Mouse (Mus musculus): ENCODE measurements at regions not wholly inside any gene's neighbourhood (a gene's known extent, or its start where the extent isn't known, plus 50 kb on each side); places are given as distances from the start of the nearest gene placed in this dataset.

DNA sequence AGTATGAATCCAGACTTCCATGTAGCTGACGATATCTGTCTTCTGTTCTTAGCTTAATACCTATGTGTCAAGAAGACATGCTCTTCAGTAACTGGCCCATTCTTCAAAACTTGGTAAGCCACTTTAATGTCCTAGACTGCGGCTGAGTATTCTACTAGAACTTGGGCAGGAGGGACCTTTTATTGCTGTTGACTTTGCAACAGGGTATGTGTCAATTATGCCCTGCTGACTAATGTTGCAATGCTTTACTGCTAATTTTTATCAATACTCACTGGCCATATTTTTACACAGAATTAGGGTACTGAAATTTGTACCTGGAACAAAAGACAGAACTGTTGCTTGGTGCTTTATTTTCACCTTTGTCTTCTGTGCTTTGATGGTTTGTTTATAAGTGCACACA is 746.9 kb downstream of the Ppargc1a start:
- DNase-seq (ENCODE audit: extremely low spot score, low spot score): no peak

DNA sequence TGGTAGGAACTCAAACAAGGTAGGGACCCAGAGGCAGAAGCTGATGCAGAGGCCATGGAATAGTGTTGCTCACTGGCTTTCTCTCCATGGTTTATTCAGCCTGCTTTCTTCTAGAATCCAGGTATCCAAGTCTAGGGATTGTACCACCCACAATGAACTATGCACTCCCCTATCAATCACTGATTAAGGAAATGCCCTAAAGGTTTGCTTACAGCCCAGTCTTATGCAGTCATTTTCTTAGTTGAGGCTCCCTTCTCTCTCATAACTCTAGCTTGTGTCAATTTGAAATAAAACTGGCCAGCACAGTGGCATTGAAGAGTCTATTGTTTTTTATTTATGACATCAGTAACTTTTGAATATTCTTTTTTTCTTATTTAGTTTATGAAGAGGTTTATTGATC is 747.6 kb downstream of the Ppargc1a start:
- DNase-seq (ENCODE audit: extremely low spot score, low spot score): no peak

DNA sequence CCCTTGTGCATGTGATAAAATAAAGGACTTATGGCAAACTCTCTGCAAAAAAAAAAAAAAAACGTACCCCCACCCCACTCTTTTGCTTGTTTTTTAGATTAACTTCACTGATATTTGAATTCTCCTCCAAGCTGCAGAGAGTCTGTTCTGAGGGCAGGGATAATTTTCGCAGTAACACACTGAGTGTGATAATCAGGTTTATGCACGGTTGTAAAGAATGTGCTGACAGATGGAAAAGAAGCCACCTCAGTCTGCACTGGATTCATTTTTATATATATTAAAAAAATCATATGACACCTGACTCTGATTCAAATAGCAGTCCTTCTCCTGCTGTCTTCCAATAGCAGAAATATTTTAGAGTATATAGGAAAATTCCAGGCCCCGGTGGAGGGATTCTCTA is 736.5 kb upstream of the Adgra3 start:
- DNase-seq (ENCODE audit: extremely low spot score, low spot score): no peak

DNA sequence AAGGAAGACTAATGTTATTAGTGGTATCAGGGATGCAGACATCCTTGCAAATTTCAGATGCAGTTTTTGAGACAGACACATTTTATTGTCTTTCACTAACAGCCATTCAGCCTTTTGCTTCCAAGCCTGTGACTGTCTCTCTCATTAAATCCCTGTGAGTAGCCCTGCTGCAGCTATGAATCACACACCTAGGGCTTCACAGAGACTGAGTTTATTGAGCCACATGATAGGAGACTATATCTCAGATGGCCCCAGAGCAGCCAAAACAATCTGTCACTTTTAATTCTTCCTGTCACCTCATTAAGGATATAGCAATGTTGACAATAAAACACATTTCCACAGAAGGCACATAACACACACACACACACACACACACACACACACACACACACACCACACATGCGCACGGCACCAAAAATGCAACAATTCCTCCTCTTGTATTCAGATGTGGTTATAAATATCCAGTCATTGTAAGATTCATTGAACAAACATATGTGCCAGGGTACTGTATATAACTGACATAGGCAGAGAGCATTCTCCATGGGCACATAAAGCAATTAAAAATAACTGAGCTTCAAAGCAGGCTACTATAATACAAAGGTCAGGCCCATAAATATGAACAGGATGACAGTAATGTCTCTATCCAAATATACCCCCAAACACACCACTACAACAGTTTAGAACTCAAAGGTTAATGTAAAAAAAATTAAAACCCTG is 735.8 kb upstream of the Adgra3 start:
- no peak for DNase-seq (ENCODE audit: extremely low spot score, low spot score)

DNA sequence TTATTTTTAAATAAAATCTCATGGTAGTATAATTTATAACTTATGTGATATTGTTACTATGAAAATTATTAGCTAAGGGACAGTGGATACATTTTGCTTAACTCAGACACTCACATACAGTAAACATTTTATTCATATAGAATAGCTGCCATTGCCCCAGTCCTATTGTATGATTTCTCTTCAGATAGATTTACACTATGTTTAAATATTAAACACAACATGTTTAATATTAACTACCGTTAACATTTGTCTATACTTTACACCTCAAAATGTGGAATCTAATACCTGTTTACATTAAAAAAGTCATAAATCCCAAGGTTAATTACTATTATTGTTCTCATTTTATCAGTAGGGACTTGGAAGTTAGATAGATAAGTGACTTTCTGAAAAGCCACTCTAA is 734.8 kb upstream of the Adgra3 start:
- DNase-seq (ENCODE audit: extremely low spot score, low spot score): no peak

DNA sequence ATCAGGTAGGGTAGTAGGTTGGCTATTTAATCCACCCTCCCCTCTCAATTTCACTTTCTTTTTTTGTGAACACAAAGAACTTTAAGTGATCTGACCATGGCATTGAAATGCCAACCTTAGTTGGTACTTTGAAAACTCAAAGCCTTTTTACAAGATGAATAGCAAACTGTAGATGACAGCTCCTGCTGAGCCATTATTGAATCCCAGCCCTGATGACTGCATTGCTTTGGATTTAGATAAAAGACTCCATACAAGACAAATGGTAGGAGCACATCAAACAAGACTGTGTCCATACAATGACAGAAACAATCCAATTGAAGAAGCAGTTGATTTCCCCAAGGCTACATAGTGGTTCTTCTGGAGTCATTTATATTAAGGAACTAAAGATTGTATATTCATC is 726.5 kb upstream of the Adgra3 start:
- DNase-seq (ENCODE audit: extremely low spot score, low spot score): no peak

DNA sequence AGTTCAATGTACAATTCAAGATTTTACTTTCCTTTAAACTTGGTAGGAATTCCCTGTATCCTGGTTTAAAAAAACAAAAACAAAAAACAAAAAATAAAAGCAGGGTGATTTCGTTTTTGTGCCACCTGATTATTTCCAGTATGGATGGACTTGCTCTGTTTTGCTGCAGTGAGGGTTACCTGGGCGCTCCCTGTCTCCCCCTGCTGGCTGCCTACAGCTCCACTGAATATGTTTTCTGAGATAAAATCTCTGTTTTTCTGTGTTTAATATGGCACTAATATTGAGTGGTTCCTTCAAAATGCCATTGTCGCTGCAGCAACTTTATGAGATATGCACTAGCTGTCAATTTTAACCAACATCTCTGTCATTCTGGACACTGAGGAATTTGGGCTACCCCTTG is 720.3 kb upstream of the Adgra3 start:
- no peak for DNase-seq (ENCODE audit: extremely low spot score, low spot score)

DNA sequence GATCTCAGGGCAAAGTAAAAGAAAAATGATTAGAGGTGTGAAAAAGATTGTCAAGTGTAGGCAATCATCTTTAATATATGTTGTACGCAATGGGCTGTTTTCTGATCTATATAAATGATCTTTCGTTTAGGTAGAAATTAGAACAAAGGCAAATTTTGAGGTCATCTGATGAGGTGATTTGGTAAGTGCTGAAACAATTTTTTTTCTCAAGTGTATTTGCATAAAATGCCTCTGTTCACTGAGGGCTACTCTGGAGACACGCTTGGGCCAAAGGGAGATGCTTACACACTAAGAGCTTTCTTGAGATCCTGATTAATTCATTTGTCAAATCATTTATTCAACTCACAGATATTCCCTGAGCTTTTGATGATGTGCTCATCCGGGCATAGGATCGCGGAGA is 719.4 kb upstream of the Adgra3 start:
- no peak for DNase-seq (ENCODE audit: extremely low spot score, low spot score)

DNA sequence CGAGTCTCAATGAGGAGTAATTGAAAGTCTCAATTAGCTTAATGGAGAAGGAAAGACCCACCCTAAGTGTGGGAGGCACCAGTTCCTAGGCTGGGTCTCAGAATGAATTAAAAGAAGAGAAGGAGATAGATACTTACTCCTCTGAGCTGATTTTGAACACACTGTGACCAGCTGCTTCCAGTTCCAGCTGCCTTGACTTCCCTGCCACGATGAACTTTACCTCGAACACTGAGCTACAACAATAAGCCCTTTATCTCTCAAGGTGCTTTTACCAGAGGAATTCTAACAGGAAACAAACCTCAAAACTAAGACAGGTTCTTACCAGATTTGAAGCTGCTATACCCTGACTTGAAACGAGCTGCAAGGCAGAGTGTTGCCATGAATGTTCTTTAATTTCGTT is 703.5 kb upstream of the Adgra3 start:
- DNase-seq (ENCODE audit: extremely low spot score, low spot score): no peak

DNA sequence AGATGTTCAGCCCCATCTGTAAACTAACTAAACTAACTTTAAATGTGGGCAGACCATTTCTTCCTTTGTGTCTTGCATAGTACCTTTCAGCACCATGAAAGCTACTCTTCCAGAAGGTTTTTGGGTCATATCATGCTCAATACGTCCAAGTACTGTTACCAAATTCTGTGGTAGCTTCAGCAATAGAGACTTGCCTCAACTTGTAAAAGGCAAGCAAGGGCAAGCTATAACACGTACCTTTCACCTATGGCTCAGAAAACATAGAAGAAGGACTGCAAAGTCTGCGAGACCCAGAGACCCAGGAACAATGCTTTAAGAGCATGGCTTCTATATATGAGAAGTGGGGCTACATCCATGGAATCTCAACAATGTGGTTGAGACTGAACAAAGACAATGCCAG is 701.6 kb upstream of the Adgra3 start:
- DNase-seq (ENCODE audit: extremely low spot score, low spot score): no peak

DNA sequence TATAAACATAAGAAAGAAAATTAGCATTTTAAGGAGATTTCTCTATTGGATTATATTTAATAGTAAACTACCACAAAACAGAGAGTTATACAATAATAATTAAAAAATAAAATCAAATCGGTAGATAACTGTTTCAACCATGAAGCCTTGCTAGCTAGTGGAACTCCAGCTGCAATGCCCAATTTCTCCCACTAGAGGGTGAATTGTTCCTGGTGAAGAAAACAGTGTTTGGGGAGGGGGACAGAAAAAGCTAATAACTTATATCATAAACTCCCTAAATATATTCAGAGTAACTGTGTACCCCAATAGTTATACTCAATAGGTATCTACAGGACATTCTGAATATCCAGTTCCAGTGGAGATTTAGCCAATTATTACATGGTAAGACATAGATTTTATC is 694.0 kb upstream of the Adgra3 start:
- DNase-seq (ENCODE audit: extremely low spot score, low spot score): peak; percentile 24

DNA sequence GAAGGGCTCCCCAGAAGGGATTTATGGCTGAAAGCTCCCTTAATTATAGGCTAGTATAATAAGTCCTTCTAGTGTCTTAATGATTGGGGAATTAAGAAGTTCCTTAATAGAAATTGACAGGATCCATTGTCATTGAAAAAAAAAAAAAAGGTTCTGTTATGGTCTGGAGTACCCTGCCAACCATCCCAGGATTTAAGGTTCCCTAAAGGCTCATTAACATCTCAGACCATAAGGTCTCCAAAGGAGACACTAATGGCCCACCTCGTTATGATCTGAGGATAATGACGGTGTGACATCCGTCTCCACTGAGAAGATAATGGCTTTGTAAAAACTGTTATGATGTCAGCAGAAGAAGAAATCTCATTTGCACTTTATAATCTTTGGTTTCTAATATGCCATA is 692.6 kb upstream of the Adgra3 start:
- no peak for DNase-seq (ENCODE audit: extremely low spot score, low spot score)

DNA sequence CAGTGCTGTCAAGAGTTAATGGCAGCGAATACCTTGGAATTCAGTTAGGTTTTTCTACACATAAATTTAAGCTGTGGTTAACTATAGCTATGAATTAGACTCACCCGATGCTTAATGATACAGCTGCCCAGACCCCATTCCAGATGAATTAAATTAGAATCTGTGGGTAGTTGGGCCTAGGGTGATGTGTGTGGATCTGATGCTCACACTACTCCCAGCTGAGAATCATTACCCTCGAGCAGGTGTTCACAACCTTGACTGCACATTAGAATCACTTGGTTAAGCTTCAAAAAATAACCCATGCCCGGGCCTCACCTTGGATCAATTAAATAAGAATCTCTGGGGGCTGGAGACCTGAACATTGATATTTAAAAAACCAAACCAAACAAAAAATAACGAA is 684.2 kb upstream of the Adgra3 start:
- DNase-seq (ENCODE audit: extremely low spot score, low spot score): no peak

DNA sequence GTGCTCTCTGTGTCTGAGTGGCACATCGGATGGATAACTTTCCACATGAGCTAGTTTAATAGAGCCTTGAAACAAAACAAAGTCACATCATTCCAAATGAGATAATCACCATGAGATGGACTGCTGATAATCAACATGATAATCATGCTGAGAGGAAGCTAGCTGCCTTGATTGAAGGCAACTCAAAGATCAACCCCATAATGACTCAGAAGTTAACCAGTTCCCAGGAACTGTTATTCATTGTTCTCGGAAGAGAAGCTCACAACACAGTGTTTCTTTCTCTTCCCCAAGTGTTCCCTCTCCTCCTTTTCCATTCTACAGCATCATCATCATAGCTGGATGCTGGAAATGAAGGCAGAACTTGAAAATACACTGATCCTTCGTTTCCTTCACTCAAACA is 674.9 kb upstream of the Adgra3 start:
- no peak for DNase-seq (ENCODE audit: extremely low spot score, low spot score)

DNA sequence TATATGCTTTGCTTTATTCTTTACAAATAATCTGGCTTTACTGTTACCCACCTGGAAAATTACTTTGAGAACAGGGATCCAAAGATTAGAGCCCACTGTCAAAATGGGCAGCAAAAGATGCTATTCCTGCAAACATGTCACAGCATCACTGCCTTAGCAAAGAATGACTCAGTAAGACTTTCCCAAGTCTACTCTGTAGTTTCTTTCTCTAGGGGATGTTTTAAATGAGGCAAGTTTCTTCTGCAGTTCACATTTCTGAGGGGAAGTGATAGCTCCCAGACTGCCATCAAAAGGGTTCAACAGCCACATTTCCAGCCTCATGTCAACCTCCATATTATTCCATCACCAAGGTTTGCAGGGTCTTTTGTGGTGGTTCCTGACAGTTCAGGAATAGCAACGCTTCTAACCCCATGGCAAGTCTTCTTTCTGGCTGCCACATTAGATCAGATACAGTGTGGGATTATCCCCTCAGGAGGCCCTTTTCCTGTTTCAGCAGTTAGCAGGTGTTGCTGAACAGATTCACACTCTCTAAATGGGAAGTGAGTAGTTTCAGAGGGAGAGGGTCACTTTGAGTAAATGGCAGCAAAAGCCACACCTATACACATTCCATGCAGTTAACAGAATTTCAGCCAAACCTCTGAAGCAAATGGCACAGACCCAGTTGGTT is 669.7 kb upstream of the Adgra3 start:
- DNase-seq (ENCODE audit: extremely low spot score, low spot score): no peak

DNA sequence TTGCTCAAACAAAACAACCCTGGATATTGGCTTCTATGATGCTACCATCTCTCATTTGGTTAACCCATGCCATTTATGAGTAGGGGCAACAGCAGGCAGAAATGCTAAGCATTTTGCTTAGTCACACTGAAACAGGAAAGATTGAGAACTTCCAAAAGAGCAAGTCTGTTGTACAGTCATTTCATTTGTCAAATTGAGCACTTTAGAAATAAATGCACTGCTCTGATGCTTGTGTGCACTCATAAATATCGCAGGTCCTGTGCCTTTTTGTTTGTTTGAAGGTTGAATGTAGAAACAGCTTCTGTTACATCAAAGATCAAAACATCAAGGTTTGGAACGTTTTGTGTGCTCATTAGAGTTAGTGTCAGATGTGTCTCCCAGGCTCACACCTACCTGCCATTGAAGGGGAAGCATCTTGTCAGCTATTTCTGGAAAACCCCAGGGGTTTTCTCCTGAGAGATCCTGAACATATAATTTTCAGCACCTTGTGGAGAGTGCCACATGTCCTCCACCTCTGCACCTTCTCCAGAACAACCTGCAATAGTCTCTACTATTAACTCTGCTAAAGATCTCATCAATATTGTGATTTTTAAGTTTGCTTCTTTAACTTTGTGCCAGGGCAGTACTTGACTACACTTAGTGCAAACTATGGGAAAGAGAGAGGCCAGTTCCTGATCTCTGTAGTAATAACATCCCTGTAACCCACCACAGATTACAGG is 648.3 kb upstream of the Adgra3 start:
- DNase-seq (ENCODE audit: extremely low spot score, low spot score): no peak

DNA sequence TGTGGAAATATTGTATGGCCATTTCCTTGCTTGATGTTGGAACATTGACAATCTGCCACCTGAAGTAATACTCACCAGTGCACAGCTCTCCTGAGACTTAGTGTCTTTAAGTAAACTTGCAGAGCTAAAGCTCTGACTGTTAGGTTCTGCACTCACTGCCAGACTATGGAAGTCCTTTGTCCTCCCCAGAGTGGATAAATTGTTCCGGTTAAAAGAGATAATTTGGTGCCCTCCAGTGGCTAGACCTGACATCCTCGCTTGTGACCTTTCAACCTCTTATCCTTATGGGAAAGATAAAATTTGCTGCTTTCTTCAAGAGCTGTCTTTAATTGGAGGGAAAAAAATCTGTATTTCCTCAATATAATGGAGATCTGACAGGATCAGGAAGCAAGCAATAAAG is 639.3 kb upstream of the Adgra3 start:
- DNase-seq (ENCODE audit: extremely low spot score, low spot score): peak; percentile 17

DNA sequence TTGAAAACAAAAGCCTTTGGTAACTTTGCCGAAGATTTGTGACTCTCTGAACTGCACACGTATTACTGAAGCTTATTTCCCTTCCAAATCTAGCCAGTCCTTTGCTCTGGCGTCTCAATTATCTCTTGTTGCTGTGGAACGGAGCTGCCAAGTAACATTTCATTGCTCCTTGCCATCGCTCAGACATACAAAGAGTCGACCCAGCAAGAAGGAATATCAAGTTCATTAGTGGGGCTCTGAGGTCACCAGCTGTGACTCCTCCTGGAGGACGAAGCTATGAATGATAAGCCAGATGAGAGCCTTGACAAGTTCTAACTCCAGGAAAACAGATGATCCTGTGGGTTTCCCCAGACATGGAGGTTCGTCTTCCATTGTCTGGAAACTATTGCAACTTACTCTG is 638.8 kb upstream of the Adgra3 start:
- peak; percentile 27 for DNase-seq (ENCODE audit: extremely low spot score, low spot score)

DNA sequence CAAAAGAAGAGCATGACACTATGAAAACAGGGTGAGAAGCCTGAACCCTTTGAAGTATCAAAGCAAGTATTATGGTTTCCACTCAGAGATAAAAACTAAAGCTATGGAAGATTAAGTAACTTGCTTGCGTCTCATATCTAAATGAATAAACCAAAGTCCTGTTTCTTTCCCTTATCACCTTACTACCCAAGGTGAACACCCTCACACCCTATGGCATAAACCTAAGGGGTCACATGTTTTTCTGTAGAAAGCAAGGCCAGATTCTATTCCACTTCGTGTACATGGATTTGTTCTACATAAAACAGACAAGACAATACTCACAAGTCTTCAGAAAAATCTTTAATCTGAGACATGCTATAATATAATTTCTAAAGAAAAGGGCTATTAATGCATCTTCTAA is 629.6 kb upstream of the Adgra3 start:
- no peak for DNase-seq (ENCODE audit: extremely low spot score, low spot score)

DNA sequence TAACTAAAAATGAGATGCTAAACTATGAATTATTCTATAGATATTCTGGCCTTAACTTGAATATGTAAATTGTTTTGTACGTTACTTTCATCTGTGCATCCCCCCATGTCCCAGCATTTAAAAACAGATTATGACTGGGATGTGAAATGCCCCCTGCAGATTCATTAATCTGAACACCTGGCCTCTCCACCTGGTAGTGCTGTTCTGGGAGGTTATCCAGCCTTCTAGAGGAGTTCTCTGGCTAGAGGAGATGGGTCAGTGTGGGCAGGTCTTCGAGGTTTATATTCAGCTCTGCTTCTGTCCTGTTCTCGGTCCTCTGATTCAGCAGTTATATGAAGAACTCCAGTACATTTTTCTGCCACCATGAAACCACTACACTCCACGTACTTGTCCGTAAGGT is 625.2 kb upstream of the Adgra3 start:
- DNase-seq (ENCODE audit: extremely low spot score, low spot score): no peak

DNA sequence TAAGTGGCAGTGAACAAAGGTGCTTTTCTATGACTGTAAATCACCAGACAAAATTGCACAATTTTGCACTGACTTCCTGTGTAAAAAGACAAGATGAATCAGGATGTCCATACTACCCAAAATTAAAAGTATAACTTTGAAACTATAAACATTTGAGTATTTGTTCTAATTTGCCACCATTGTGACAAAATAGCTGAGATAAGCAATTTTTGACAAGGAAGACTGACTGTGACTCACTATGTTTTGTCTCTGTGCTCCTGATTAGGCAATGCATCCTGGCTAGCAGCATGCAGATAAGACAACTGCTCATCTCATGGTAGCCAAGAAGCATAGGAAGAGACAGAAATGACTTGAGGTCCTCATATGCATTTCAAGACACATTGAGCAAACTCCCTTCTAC is 577.7 kb upstream of the Adgra3 start:
- no peak for DNase-seq (ENCODE audit: extremely low spot score, low spot score)

DNA sequence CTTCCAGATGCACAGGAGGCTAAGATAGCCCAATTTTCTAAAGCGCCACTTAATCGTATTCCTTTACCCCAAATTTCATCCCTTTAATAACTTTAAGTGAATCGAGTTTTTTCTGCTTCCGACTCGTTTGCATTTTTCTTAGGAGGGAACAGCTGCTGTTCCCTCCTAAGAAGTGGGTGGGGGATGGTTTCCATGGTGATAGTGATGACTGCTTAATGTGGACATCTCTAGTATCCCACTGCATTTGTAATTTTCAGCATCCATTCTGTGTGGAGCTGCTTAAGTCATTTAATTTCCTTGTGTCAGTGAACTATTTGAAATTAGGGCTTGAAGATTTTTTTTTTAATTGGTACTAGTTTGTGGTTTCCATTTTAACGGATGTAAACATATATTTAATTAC is 567.8 kb upstream of the Adgra3 start:
- no peak for DNase-seq (ENCODE audit: extremely low spot score, low spot score)

DNA sequence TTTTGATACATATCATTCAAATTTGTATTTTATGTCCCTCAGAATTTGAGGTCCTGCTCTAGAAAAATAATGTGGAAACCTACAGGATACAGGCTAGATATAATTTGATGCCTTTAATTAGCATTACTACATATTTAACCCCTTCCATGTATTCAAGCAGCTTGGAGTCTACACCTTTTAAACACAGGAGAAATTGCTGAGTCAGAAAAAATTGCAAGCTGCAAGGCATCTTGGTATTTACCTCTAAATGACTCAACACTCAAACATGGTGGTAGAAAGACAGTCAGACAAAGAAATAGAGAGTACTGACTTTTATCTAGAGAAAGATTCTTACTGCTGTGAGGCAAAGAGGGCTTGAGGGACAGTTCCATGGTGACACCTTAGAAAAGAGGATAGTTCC is 565.4 kb upstream of the Adgra3 start:
- DNase-seq (ENCODE audit: extremely low spot score, low spot score): no peak
